Comparison of ENCODE assay signal across 18 mouse cellular contexts in the genomic region with DNA sequence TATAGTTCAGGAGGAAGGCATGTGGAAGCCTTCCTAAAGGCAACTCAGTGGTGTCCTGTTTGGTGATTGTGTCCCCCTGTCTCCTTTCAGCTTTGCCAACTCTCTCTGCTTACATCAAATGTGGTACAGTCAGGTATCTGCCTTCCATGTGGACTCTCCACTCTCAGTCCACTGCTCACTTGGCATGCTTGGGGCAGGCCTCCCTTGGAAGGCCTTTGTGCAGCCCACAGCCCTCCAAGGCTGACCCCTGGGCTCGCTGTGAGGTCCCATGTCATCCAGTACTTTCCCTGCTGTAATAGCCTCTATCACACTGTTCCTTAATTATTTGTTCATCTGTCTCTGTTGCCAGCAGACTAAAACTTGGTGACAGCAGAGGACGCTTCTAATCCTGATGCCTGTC.
DNase-seq lines count a peak whose midpoint lies in the region; ATAC-seq and TF ChIP-seq lines count a peak whose summit lies in the region.
"Had no signal": no experiment of that assay in that cellular context is flagged by ENCODE, and none has a peak within 500 bp of the region (broad histone marks: within the 10 kb centered on the region; RNA-seq: fewer than 3 reads in every experiment).

No protein-coding gene starts in this region.

- no peak for TF ChIP-seq CTCF in kidney, postnatal 0 days (IDR thresholded peaks at IDR 0.05; ENCODE audit: low read depth)

- no peak for ATAC-seq in heart, embryonic 13.5 days (ENCODE audit: extremely low read depth, insufficient number of reproducible peaks, low FRiP score, low TSS enrichment)
- ATAC-seq in kidney, postnatal 0 days (replicated peaks; ENCODE audit: low FRiP score, low read depth): no peak
- ATAC-seq: forebrain, embryonic 16.5 days had no signal

- H3K9ac ChIP-seq in heart, embryonic 13.5 days: 0 out of 2 replicates have a peak overlapping the region, but pooled peaks have one; percentile 3
- no peak overlapping the region for H3K9ac ChIP-seq in kidney, postnatal 0 days (ENCODE audit: low read depth, low read length)
- H3K9ac ChIP-seq: embryonic facial prominence, embryonic 13.5 days; forebrain, embryonic 12.5 days; hindbrain, embryonic 14.5 days had no signal

- H3K4me2 ChIP-seq in heart, embryonic 13.5 days: no peak overlapping the region
- H3K4me2 ChIP-seq in kidney, postnatal 0 days (ENCODE audit: low read length): no peak overlapping the region
- H3K4me2 ChIP-seq: embryonic facial prominence, embryonic 13.5 days; forebrain, embryonic 12.5 days; heart, embryonic 11.5 days; hindbrain, embryonic 14.5 days had no signal

- H3K4me1 ChIP-seq in heart, embryonic 13.5 days: peaks cover 55% of the 10 kb centered on the region
- no peaks in the 10 kb centered on the region for H3K4me1 ChIP-seq in kidney, postnatal 0 days (replicated peaks; ENCODE audit: insufficient read depth, low read length)
- H3K4me1 ChIP-seq: embryonic facial prominence, embryonic 13.5 days; forebrain, embryonic 12.5 days; hindbrain, embryonic 10.5 days had no signal

- H3K9me3 ChIP-seq in heart, embryonic 13.5 days: no peaks in the 10 kb centered on the region
- H3K9me3 ChIP-seq in kidney, postnatal 0 days (replicated peaks; ENCODE audit: low read length): no peaks in the 10 kb centered on the region
- H3K9me3 ChIP-seq: embryonic facial prominence, embryonic 13.5 days; forebrain, embryonic 12.5 days; hindbrain, embryonic 10.5 days had no signal

- 75% methylated on average over 2 of the region's 2 CpGs for WGBS in heart, embryonic 13.5 days
- 51% methylated on average over 2 of the region's 2 CpGs for WGBS in kidney, postnatal 0 days

- intact Hi-C loops in heart, postnatal 36 days (cut with DNase I): no loop called here

- DNase-seq in heart, postnatal 36 days: no peak
- DNase-seq in kidney, postnatal 0 days (ENCODE audit: low spot score): no peak
- DNase-seq in kidney, adult 9 months: no peak
- DNase-seq in kidney, postnatal 25 days: peak; percentile 32 to 79
- peak; percentile 55 to 60 for DNase-seq in kidney, postnatal 36 days
- DNase-seq: adrenal gland, adult 2 months; adrenal gland, postnatal 25 days; cerebellum, adult 18-20 months; cerebellum, adult 9-11 months; cerebellum, postnatal 36 days; gastrocnemius, postnatal 14 days had no signal

- no peaks in the 10 kb centered on the region; the same call in 1 of the 2 replicates for H3K27me3 ChIP-seq in heart, embryonic 13.5 days (replicated peaks)
- no peaks in the 10 kb centered on the region for H3K27me3 ChIP-seq in kidney, postnatal 0 days (ENCODE audit: insufficient read depth, low read length)
- H3K27me3 ChIP-seq: embryonic facial prominence, embryonic 13.5 days; forebrain, embryonic 12.5 days had no signal

- H3K4me3 ChIP-seq in heart, embryonic 13.5 days: no peak overlapping the region
- no peak overlapping the region for H3K4me3 ChIP-seq in kidney, postnatal 0 days (replicated peaks; ENCODE audit: low read depth, low read length)
- H3K4me3 ChIP-seq: embryonic facial prominence, embryonic 13.5 days; forebrain, embryonic 12.5 days; hindbrain, embryonic 10.5 days had no signal

- no peaks in the 10 kb centered on the region for H3K36me3 ChIP-seq in heart, embryonic 13.5 days
- no peaks in the 10 kb centered on the region for H3K36me3 ChIP-seq in kidney, postnatal 0 days (ENCODE audit: insufficient read depth, low read length)
- H3K36me3 ChIP-seq: embryonic facial prominence, embryonic 13.5 days; forebrain, embryonic 12.5 days; hindbrain, embryonic 10.5 days had no signal

- 0 out of 2 replicates have a peak overlapping the region, but pooled peaks have one; percentile 12 for H3K27ac ChIP-seq in heart, embryonic 13.5 days (replicated peaks)
- H3K27ac ChIP-seq in kidney, postnatal 0 days: 0 out of 2 replicates have a peak overlapping the region, but pooled peaks have one; percentile 26
- H3K27ac ChIP-seq: embryonic facial prominence, embryonic 13.5 days; forebrain, embryonic 12.5 days; hindbrain, embryonic 10.5 days; hindbrain, embryonic 14.5 days had no signal

Comparison
In these comparisons a context has a peak if more than half of its experiments do, and no peak if none do; other contexts are left out.
1. DNase-seq: peak in kidney, postnatal 25 days (2 of 2) and kidney, postnatal 36 days (2 of 2); none in heart, postnatal 36 days (0 of 2), kidney, postnatal 0 days (single experiment) and kidney, adult 9 months (single experiment).